Mouse (Mus musculus) heart, embryonic 14.5 days (tissue): Measurements from ENCODE around the gene Zdhhc14. TPM values are rescaled to one million over a fixed set of nuclear protein-coding genes. Genes with fewer than 3 reads are reported as not detected.

Experiments used
- ATAC-seq: fragments of 200-750 bp; cut with Nextera tagmentation; 2 replicates; pipeline ENCODE4 v1.8.0; 2017; ENCODE audit warnings: low read depth, moderate TSS enrichment; ENCODE audit not compliant: insufficient number of reproducible peaks, insufficient read depth, low FRiP score
- H3K27ac ChIP-seq, 2 experiments: fragments of 200-500 bp in 1 of 2; fragments of 300-500 bp in 1 of 2; sonication (generic) in 1 of 2; replicated peaks in 1 of 2; 2 replicates each; pipeline ENCODE4 v1.5.1; 2012 to 2014; ENCODE audit warnings: low read depth in 2 of 2, low read length in 2 of 2, control low read depth in 1 of 2, mild to moderate bottlenecking in 1 of 2, mixed read lengths in 1 of 2; ENCODE audit not compliant: control insufficient read depth in 1 of 2, insufficient read depth in 1 of 2
- H3K27me3 ChIP-seq: fragments of 300-500 bp; sonication (generic); 2 replicates; pipeline ENCODE4 v1.6.1; 2014; ENCODE audit warnings: mild to moderate bottlenecking, low read length, control low read depth; ENCODE audit not compliant: control insufficient read depth, insufficient read depth
- H3K36me3 ChIP-seq: fragments of 300-500 bp; sonication (generic); 2 replicates; pipeline ENCODE4 v1.6.1; 2014; ENCODE audit warnings: mild to moderate bottlenecking, control low read depth, low read length, mixed read lengths; ENCODE audit not compliant: control insufficient read depth, insufficient read depth
- H3K4me1 ChIP-seq, 2 experiments: fragments of 200-500 bp in 1 of 2; fragments of 300-500 bp in 1 of 2; sonication (generic) in 1 of 2; 2 replicates each; pipeline ENCODE4 v1.6.1; 2012 to 2014; ENCODE audit warnings: low read length in 2 of 2, control low read depth in 1 of 2, mixed read lengths in 1 of 2; ENCODE audit not compliant: control insufficient read depth in 2 of 2, insufficient read depth in 2 of 2
- H3K4me2 ChIP-seq: fragments of 300-500 bp; sonication (generic); 2 replicates; pipeline ENCODE4 v1.6.1; 2014; ENCODE audit warnings: mild to moderate bottlenecking, low read length
- H3K4me3 ChIP-seq, 2 experiments: fragments of 200-500 bp in 1 of 2; fragments of 300-500 bp in 1 of 2; sonication (generic) in 1 of 2; 2 replicates each; pipeline ENCODE4 v1.5.1; 2012 to 2014; ENCODE audit warnings: low read length in 2 of 2, mild to moderate bottlenecking in 2 of 2, control low read depth in 1 of 2, low read depth in 1 of 2, moderate library complexity in 1 of 2; ENCODE audit not compliant: control insufficient read depth in 1 of 2, insufficient read depth in 1 of 2
- H3K9ac ChIP-seq: fragments of 300-500 bp; sonication (generic); 2 replicates; pipeline ENCODE4 v1.6.1; 2014; ENCODE audit warnings: mild to moderate bottlenecking, low read length
- H3K9me3 ChIP-seq: fragments of 300-500 bp; sonication (generic); 2 replicates; pipeline ENCODE4 v1.6.1; 2016; ENCODE audit warnings: low read length, control low read depth; ENCODE audit not compliant: control insufficient read depth
- WGBS: fragments of 180-500 bp; shearing (Covaris S2); extraction: QIAGEN DNeasy Blood & Tissue Kit; methylation state at CpG from one replicate; pipeline ENCODE4 v1.1.7; 2014; 5-methylcytosine and 5-hydroxymethylcytosine counted together
- polyA plus RNA-seq: library from polyadenylated mRNA; unstranded; fragments of >200 nt; fragmentation: Nextera tagmentation; extraction: Ambion mirVana; gene quantifications from 2 replicates; pipeline ENCODE4 v1.2.1, GENCODE M21; 2014

Zdhhc14 gene
- polyA plus RNA-seq, 1 experiment from 2014 or later: 1.5 TPM

DNA sequence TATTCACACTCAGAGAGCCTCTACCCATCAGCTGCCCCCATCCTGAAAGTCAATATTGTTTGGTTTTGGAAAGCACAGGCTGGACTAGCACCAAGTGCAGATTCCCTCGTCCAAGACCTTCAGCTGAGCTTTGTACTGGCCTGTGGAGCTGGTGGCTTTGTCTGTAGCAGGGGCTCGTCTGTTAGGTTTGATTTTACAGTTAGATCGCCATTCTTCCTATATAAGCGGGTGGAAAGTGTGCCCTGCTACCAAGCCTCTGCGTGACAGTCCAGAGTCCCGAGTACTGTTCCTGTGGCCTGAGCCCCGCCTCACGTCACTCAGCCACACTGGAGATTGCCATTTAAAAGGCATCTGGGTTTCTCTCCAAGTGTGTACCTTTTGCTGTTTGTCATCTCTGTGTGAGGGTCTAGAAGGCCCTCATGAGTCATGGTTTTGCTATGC is 113.8 kb downstream of the Zdhhc14 start:
- Histone ChIP-seq H3K36me3 (no peaks in the 10 kb centered on the region), H3K9me3 (no peaks in the 10 kb centered on the region), H3K9ac (no peak overlapping the region), H3K4me1 (no peaks in the 10 kb centered on the region), H3K27me3 (no peaks in the 10 kb centered on the region), H3K4me3 (no peak overlapping the region), H3K4me2 (no peak overlapping the region), H3K27ac (no peak overlapping the region)
- ATAC-seq: no peak
- WGBS: 52% methylated on average over 8 of the region's 8 CpGs

GRCm38 (mm10) chr17:5607352-5607751 is 115.0 kb downstream of the Zdhhc14 start:
- ATAC-seq: no peak
- H3K4me3 ChIP-seq: no peak overlapping the region
- 79% methylated on average over 7 of the region's 7 CpGs for WGBS

GRCm38 (mm10) chr17:5609875-5610552 is 117.7 kb downstream of the Zdhhc14 start:
- WGBS: 75% methylated on average over 4 of the region's 4 CpGs

More at GRCm38 (mm10) chr17:5607352-5607751, 115.0 kb downstream of the Zdhhc14 start:
- no peak overlapping the region for H3K4me2 ChIP-seq
- no peaks in the 10 kb centered on the region for H3K9me3 ChIP-seq
- no peak overlapping the region for H3K27ac ChIP-seq
- no peaks in the 10 kb centered on the region for H3K4me1 ChIP-seq
- no peaks in the 10 kb centered on the region for H3K36me3 ChIP-seq
- H3K27me3 ChIP-seq: no peaks in the 10 kb centered on the region
- H3K9ac ChIP-seq: no peak overlapping the region

GRCm38 (mm10) chr17:5612236-5612635 is 119.9 kb downstream of the Zdhhc14 start:
- 70% methylated on average over 4 of the region's 4 CpGs for WGBS
- H3K27ac ChIP-seq: no peak overlapping the region

More at GRCm38 (mm10) chr17:5609875-5610552, 117.7 kb downstream of the Zdhhc14 start:
- Histone ChIP-seq H3K36me3 (no peaks in the 10 kb centered on the region), H3K9ac (no peak overlapping the region), H3K9me3 (no peaks in the 10 kb centered on the region), H3K4me2 (no peak overlapping the region), H3K27ac (no peak overlapping the region), H3K27me3 (no peaks in the 10 kb centered on the region), H3K4me3 (no peak overlapping the region), H3K4me1 (peaks cover 0 to under 1% of the 10 kb centered on the region in 2 experiments; a peak in 2 of 4 replicates)
- no peak for ATAC-seq

DNA sequence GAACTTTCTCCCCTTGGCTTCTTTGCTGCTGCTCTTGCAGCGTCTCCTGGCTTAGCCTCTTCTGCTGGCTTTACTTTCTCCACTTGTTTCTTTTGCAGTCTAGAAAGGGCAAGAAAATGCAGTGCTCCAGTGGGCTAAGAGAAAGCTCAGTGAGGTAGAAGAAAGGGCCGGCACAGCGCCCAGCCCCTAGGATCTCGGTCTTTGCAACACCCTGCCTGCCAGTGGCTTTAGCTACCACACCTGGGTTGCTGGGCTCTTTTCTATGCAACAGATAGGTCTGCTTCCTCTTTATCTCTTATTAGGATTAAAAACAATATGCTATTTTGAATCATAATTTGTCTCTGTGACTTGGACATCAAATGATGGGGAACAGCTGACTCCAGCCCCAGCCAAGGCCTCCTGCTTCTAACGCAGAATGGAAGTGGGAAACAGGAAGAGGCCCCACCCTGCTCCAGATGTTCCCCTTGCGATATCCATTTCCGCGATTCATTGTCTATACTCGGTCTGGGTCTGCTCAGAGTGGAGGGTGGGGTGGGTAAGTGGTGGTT is 122.5 kb downstream of the Zdhhc14 start:
- H3K9me3 ChIP-seq: peaks cover 5% of the 10 kb centered on the region; the same call in 1 of the 2 replicates
- H3K9ac ChIP-seq: no peak overlapping the region
- peak; percentile 75; the same call in 1 of the 2 replicates for ATAC-seq
- H3K4me1 ChIP-seq: peaks cover 0 to 5% of the 10 kb centered on the region in 2 experiments; a peak in 2 of 4 replicates
- no peaks in the 10 kb centered on the region for H3K27me3 ChIP-seq
- no peak overlapping the region for H3K4me3 ChIP-seq
- 58% methylated on average over 9 of the region's 9 CpGs for WGBS
- H3K4me2 ChIP-seq: no peak overlapping the region
- H3K27ac ChIP-seq: peak overlapping the region; percentile 52 to 68
- no peaks in the 10 kb centered on the region for H3K36me3 ChIP-seq

More at GRCm38 (mm10) chr17:5612236-5612635, 119.9 kb downstream of the Zdhhc14 start:
- no peak overlapping the region for H3K9ac ChIP-seq
- no peak overlapping the region for H3K4me3 ChIP-seq
- H3K27me3 ChIP-seq: no peaks in the 10 kb centered on the region
- no peak for ATAC-seq
- H3K9me3 ChIP-seq: peaks cover 5% of the 10 kb centered on the region; the same call in 1 of the 2 replicates
- H3K36me3 ChIP-seq: no peaks in the 10 kb centered on the region
- no peak overlapping the region for H3K4me2 ChIP-seq
- H3K4me1 ChIP-seq: peaks cover 0 to 5% of the 10 kb centered on the region in 2 experiments; a peak in 2 of 4 replicates

GRCm38 (mm10) chr17:5621626-5622591 is 129.6 kb downstream of the Zdhhc14 start:
- H3K36me3 ChIP-seq: no peaks in the 10 kb centered on the region
- H3K9ac ChIP-seq: no peak overlapping the region
- no peaks in the 10 kb centered on the region for H3K4me1 ChIP-seq
- no peak overlapping the region for H3K4me3 ChIP-seq
- H3K9me3 ChIP-seq: no peaks in the 10 kb centered on the region; the same call in 1 of the 2 replicates
- H3K27ac ChIP-seq: no peak overlapping the region
- ATAC-seq: no peak
- H3K4me2 ChIP-seq: no peak overlapping the region
- no peaks in the 10 kb centered on the region for H3K27me3 ChIP-seq
- WGBS: 86% methylated on average over 25 of the region's 25 CpGs

DNA sequence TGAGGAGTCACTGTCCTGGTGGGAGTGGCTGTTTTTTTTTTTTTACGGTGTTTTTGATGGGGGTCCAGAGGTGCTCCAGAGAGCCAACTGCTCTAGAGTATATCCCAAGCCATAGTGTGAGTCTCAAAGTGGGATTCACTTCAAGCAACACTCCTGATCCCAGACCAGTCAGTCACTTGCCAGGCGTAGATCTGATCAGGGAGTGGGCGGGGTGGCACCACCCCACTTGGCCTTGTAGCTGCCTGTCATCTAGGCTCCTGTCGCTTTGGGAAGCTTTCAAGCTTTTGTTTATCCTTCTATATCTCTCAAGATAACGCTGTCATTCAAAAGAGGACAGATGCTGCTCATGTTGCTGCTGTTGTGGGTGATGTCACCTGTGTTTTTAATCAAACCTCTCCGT is 130.4 kb downstream of the Zdhhc14 start:
- ATAC-seq: no peak
- no peaks in the 10 kb centered on the region for H3K27me3 ChIP-seq
- no peak overlapping the region for H3K4me2 ChIP-seq
- no peaks in the 10 kb centered on the region for H3K9me3 ChIP-seq
- no peaks in the 10 kb centered on the region for H3K4me1 ChIP-seq
- H3K4me3 ChIP-seq: no peak overlapping the region
- H3K27ac ChIP-seq: no peak overlapping the region
- H3K36me3 ChIP-seq: no peaks in the 10 kb centered on the region
- no peak overlapping the region for H3K9ac ChIP-seq
- WGBS: 40% methylated on average over 6 of the region's 6 CpGs
